Mouse (Mus musculus) liver, adult 10 weeks (tissue): Measurements from ENCODE around the gene Morf4l2. TPM values are rescaled to one million over a fixed set of nuclear protein-coding genes. Genes with fewer than 3 reads are reported as not detected.

Source experiments
- polyA plus RNA-seq: library from polyadenylated mRNA; stranded (reverse); fragments of 350-450 nt; fragmentation: Illumina TruSeq; extraction: RNeasy Lipid Tissue Mini Kit (QIAGEN cat#74804); gene quantifications from one replicate; pipeline ENCODE4 v1.2.3, GENCODE M21; 2014; ENCODE audit warnings: low read depth, low replicate concordance

The Morf4l2 gene
- 218 TPM for polyA plus RNA-seq

GRCm38 (mm10) chrX:136743459-136743858 lies at the start of gene Morf4l2:
Gene Morf4l2 (minus strand): TSS chrX:136743690.

GRCm38 (mm10) chrX:136780041-136780440 lies 36.6 kb upstream of the Morf4l2 start, which contains the start of gene Glra4:
Gene Glra4 (minus strand): TSS chrX:136780141.

GRCm38 (mm10) chrX:136707446-136708167 lies 35.9 kb downstream of the Morf4l2 start, which contains the start of gene Tceal1:
Gene Tceal1 (plus strand): TSS chrX:136707982.

Other genes starting within 250 kb of the Morf4l2 start
- not detected for gene Kir3dl1, start 225.7 kb downstream of the Morf4l2 start, polyA plus RNA-seq
- gene Kir3dl2, start 199.6 kb downstream of the Morf4l2 start, polyA plus RNA-seq: not detected
- not detected for gene Tceal3, start 152.8 kb downstream of the Morf4l2 start, polyA plus RNA-seq
- gene Tceal1, start 35.7 kb downstream of the Morf4l2 start, polyA plus RNA-seq: 1.6 TPM
- gene Glra4, start 36.5 kb upstream of the Morf4l2 start, polyA plus RNA-seq: not detected
- gene Plp1, start 79.0 kb upstream of the Morf4l2 start, polyA plus RNA-seq: 1.2 TPM
- not detected for gene Rab9b, start 125.1 kb upstream of the Morf4l2 start, polyA plus RNA-seq
- not detected for gene H2bfm, start 183.6 kb upstream of the Morf4l2 start, polyA plus RNA-seq
- gene Tmsb15b2, start 231.8 kb upstream of the Morf4l2 start, polyA plus RNA-seq: 18.0 TPM
- 3.7 TPM for gene Tmsb15l, start 233.2 kb upstream of the Morf4l2 start, polyA plus RNA-seq
- gene Tmsb15b1, start 233.2 kb upstream of the Morf4l2 start, polyA plus RNA-seq: 3.3 TPM
- gene Zcchc18, start 249.5 kb upstream of the Morf4l2 start, polyA plus RNA-seq: not detected